Mouse (Mus musculus): ENCODE measurements at regions not wholly inside any gene's neighbourhood (a gene's known extent, or its start where the extent isn't known, plus 50 kb on each side); places are given as distances from the start of the nearest gene placed in this dataset.

DNA sequence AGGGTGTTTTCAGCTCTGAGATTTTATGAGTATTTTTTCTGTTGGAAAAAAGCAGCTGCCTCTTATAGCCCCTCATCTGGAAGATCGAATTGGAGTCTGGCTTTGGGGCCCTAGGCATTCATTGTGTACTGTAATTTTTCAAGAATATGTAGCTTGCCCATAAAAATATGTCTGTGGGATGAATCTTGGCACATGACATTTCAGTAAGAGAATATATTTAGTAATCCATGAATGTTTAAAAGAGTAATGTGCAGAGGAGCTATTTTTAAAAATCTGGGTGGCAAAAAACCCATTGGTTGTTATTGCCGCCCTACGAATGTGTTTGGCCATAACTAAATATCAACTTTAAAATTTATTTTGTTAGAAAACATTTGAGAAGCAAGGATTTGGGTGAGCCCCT is 59.0 kb upstream of the Kras start:
- TF ChIP-seq POLR2A (IDR thresholded peaks at IDR 0.05; ENCODE audit: insufficient read depth, low read depth, low read length) = no peak
- TF ChIP-seq CTCF (IDR thresholded peaks at IDR 0.05) = no peak

Data from heart, adult 2 months (tissue).